Mouse (Mus musculus): ENCODE measurements around the gene Ext2. TPM values are rescaled to one million over a fixed set of nuclear protein-coding genes. Genes with fewer than 3 reads are reported as not detected.

The Ext2 gene
- polyA plus RNA-seq, 1 experiment: 73.2 TPM

- Histone ChIP-seq H3K27me3 (ENCODE audit: control insufficient read depth, insufficient read depth, insufficient read length) (no peaks in the 10 kb centered on the region), H3K4me3 (ENCODE audit: insufficient read depth, poor library complexity, severe bottlenecking) (no peak overlapping the region), H3ac (ENCODE audit: control insufficient read depth, insufficient read length, low read depth) (no peak overlapping the region), H3K36me3 (ENCODE audit: control insufficient read depth, insufficient read depth) (no peaks in the 10 kb centered on the region), H3K79me3 (ENCODE audit: low read depth) (no peaks in the 10 kb centered on the region), H3K79me2 (ENCODE audit: control insufficient read depth, insufficient read depth) (no peaks in the 10 kb centered on the region)
- no peak for TF ChIP-seq USF1 (IDR thresholded peaks at IDR 0.05; ENCODE audit: low read depth)
- no peak for TF ChIP-seq FOSL1 (IDR thresholded peaks at IDR 0.05; ENCODE audit: insufficient read depth, low read length, poor library complexity, severe bottlenecking)
- TF ChIP-seq MAX (IDR thresholded peaks at IDR 0.05): no peak
- TF ChIP-seq CEBPB (IDR thresholded peaks at IDR 0.05; ENCODE audit: low read depth): no peak
- TF ChIP-seq CTCF (IDR thresholded peaks at IDR 0.05; ENCODE audit: control insufficient read depth, insufficient read depth, insufficient read length): no peak
- no peak for TF ChIP-seq MYOG (IDR thresholded peaks at IDR 0.05; ENCODE audit: control insufficient read depth, extremely low read depth, insufficient read length)
- TF ChIP-seq MYOD1 (IDR thresholded peaks at IDR 0.05; ENCODE audit: control insufficient read depth, insufficient read length, low read depth): no peak
These were observed 69.1 kb downstream of the Ext2 start for GRCm38 (mm10) chr2:93753147-93753758.

GRCm38 (mm10) chr2:93749709-93750108, 72.7 kb downstream of the Ext2 start:
- H3K4me3 ChIP-seq (ENCODE audit: insufficient read depth, poor library complexity, severe bottlenecking): no peak overlapping the region
- H3ac ChIP-seq (ENCODE audit: control insufficient read depth, insufficient read length, low read depth): no peak overlapping the region
- TF ChIP-seq CTCF (IDR thresholded peaks at IDR 0.05; ENCODE audit: control insufficient read depth, insufficient read depth, insufficient read length): no peak
- no peak for TF ChIP-seq MAX (IDR thresholded peaks at IDR 0.05)
- TF ChIP-seq CEBPB (IDR thresholded peaks at IDR 0.05; ENCODE audit: low read depth): no peak
- no peak for TF ChIP-seq MYOG (IDR thresholded peaks at IDR 0.05; ENCODE audit: control insufficient read depth, extremely low read depth, insufficient read length)
- no peak for TF ChIP-seq FOSL1 (IDR thresholded peaks at IDR 0.05; ENCODE audit: insufficient read depth, low read length, poor library complexity, severe bottlenecking)
- no peak for TF ChIP-seq MYOD1 (IDR thresholded peaks at IDR 0.05; ENCODE audit: control insufficient read depth, insufficient read length, low read depth)
- no peak for TF ChIP-seq USF1 (IDR thresholded peaks at IDR 0.05; ENCODE audit: low read depth)
- no peaks in the 10 kb centered on the region for H3K36me3 ChIP-seq (ENCODE audit: control insufficient read depth, insufficient read depth)
- no peaks in the 10 kb centered on the region for H3K79me2 ChIP-seq (ENCODE audit: control insufficient read depth, insufficient read depth)
- no peaks in the 10 kb centered on the region for H3K27me3 ChIP-seq (ENCODE audit: control insufficient read depth, insufficient read depth, insufficient read length)
- no peaks in the 10 kb centered on the region for H3K79me3 ChIP-seq (ENCODE audit: low read depth)

GRCm38 (mm10) chr2:93747538-93748126, 74.7 kb downstream of the Ext2 start:
- H3K79me2 ChIP-seq (ENCODE audit: control insufficient read depth, insufficient read depth): no peaks in the 10 kb centered on the region
- no peaks in the 10 kb centered on the region for H3K27me3 ChIP-seq (ENCODE audit: control insufficient read depth, insufficient read depth, insufficient read length)

GRCm38 (mm10) chr2:93746620-93747019, 75.7 kb downstream of the Ext2 start:
- no peaks in the 10 kb centered on the region for H3K79me2 ChIP-seq (ENCODE audit: control insufficient read depth, insufficient read depth)
- no peaks in the 10 kb centered on the region for H3K27me3 ChIP-seq (ENCODE audit: control insufficient read depth, insufficient read depth, insufficient read length)
- no peaks in the 10 kb centered on the region for H3K79me3 ChIP-seq (ENCODE audit: low read depth)
- H3ac ChIP-seq (ENCODE audit: control insufficient read depth, insufficient read length, low read depth): no peak overlapping the region
- no peak overlapping the region for H3K4me3 ChIP-seq (ENCODE audit: insufficient read depth, poor library complexity, severe bottlenecking)
- no peaks in the 10 kb centered on the region for H3K36me3 ChIP-seq (ENCODE audit: control insufficient read depth, insufficient read depth)
- TF ChIP-seq MYOG (IDR thresholded peaks at IDR 0.05; ENCODE audit: control insufficient read depth, extremely low read depth, insufficient read length) (no peak), USF1 (IDR thresholded peaks at IDR 0.05; ENCODE audit: low read depth) (no peak), CEBPB (IDR thresholded peaks at IDR 0.05; ENCODE audit: low read depth) (no peak), FOSL1 (IDR thresholded peaks at IDR 0.05; ENCODE audit: insufficient read depth, low read length, poor library complexity, severe bottlenecking) (no peak), MAX (IDR thresholded peaks at IDR 0.05) (no peak)

More at GRCm38 (mm10) chr2:93747538-93748126, 74.7 kb downstream of the Ext2 start:
- no peak for TF ChIP-seq MYOD1 (IDR thresholded peaks at IDR 0.05; ENCODE audit: control insufficient read depth, insufficient read length, low read depth)
- TF ChIP-seq CTCF (IDR thresholded peaks at IDR 0.05; ENCODE audit: control insufficient read depth, insufficient read depth, insufficient read length): no peak
- TF ChIP-seq FOSL1 (IDR thresholded peaks at IDR 0.05; ENCODE audit: insufficient read depth, low read length, poor library complexity, severe bottlenecking): no peak
- no peak for TF ChIP-seq MAX (IDR thresholded peaks at IDR 0.05)
- no peak for TF ChIP-seq MYOG (IDR thresholded peaks at IDR 0.05; ENCODE audit: control insufficient read depth, extremely low read depth, insufficient read length)
- TF ChIP-seq CEBPB (IDR thresholded peaks at IDR 0.05; ENCODE audit: low read depth): no peak
- no peak for TF ChIP-seq USF1 (IDR thresholded peaks at IDR 0.05; ENCODE audit: low read depth)
- H3K79me3 ChIP-seq (ENCODE audit: low read depth): no peaks in the 10 kb centered on the region
- H3ac ChIP-seq (ENCODE audit: control insufficient read depth, insufficient read length, low read depth): no peak overlapping the region
- no peaks in the 10 kb centered on the region for H3K36me3 ChIP-seq (ENCODE audit: control insufficient read depth, insufficient read depth)
- H3K4me3 ChIP-seq (ENCODE audit: insufficient read depth, poor library complexity, severe bottlenecking): no peak overlapping the region

GRCm38 (mm10) chr2:93746162-93746561, 76.2 kb downstream of the Ext2 start:
- TF ChIP-seq MYOD1 (IDR thresholded peaks at IDR 0.05; ENCODE audit: control insufficient read depth, insufficient read length, low read depth): no peak
- TF ChIP-seq CTCF (IDR thresholded peaks at IDR 0.05; ENCODE audit: control insufficient read depth, insufficient read depth, insufficient read length): no peak
- no peak for TF ChIP-seq USF1 (IDR thresholded peaks at IDR 0.05; ENCODE audit: low read depth)
- no peak for TF ChIP-seq FOSL1 (IDR thresholded peaks at IDR 0.05; ENCODE audit: insufficient read depth, low read length, poor library complexity, severe bottlenecking)
- TF ChIP-seq CEBPB (IDR thresholded peaks at IDR 0.05; ENCODE audit: low read depth): no peak
- no peak for TF ChIP-seq MAX (IDR thresholded peaks at IDR 0.05)
- no peak for TF ChIP-seq MYOG (IDR thresholded peaks at IDR 0.05; ENCODE audit: control insufficient read depth, extremely low read depth, insufficient read length)

More at GRCm38 (mm10) chr2:93746162-93746561, 76.2 kb downstream of the Ext2 start:
- Histone ChIP-seq H3K79me2 (ENCODE audit: control insufficient read depth, insufficient read depth) (no peaks in the 10 kb centered on the region), H3K79me3 (ENCODE audit: low read depth) (no peaks in the 10 kb centered on the region), H3K27me3 (ENCODE audit: control insufficient read depth, insufficient read depth, insufficient read length) (no peaks in the 10 kb centered on the region), H3K4me3 (ENCODE audit: insufficient read depth, poor library complexity, severe bottlenecking) (no peak overlapping the region), H3ac (ENCODE audit: control insufficient read depth, insufficient read length, low read depth) (no peak overlapping the region), H3K36me3 (ENCODE audit: control insufficient read depth, insufficient read depth) (no peaks in the 10 kb centered on the region)

Measured in C2C12 (cell line).